Mouse (Mus musculus) embryonic facial prominence, embryonic 12.5 days (tissue): ENCODE data around the gene Rcc2. TPM values are rescaled to one million over a fixed set of nuclear protein-coding genes. Genes with fewer than 3 reads are reported as not detected.

Experiments
- ATAC-seq: fragments of 200-750 bp; cut with Nextera tagmentation; 2 replicates; pipeline ENCODE4 v1.8.0; 2017; ENCODE audit not compliant: insufficient number of reproducible peaks, insufficient read depth, low FRiP score, low TSS enrichment
- H3K27ac ChIP-seq: fragments of 300-500 bp; sonication (generic); 2 replicates; pipeline ENCODE4 v1.5.1; 2016; ENCODE audit warnings: mild to moderate bottlenecking
- H3K27me3 ChIP-seq: fragments of 300-500 bp; sonication (generic); 2 replicates; pipeline ENCODE4 v1.6.1; 2016; ENCODE audit warnings: mild to moderate bottlenecking, moderate library complexity
- H3K36me3 ChIP-seq: fragments of 300-500 bp; sonication (generic); 2 replicates; pipeline ENCODE4 v1.6.1; 2016; ENCODE audit warnings: mild to moderate bottlenecking
- H3K4me1 ChIP-seq: fragments of 300-500 bp; sonication (generic); 2 replicates; pipeline ENCODE4 v1.6.1; 2016
- H3K4me2 ChIP-seq: fragments of 300-500 bp; sonication (generic); replicated peaks from 2 replicates; pipeline ENCODE4 v1.6.1; 2016; ENCODE audit warnings: mild to moderate bottlenecking, moderate library complexity
- H3K4me3 ChIP-seq: fragments of 300-500 bp; sonication (generic); 2 replicates; pipeline ENCODE4 v1.5.1; 2016; ENCODE audit warnings: mild to moderate bottlenecking
- H3K9ac ChIP-seq: fragments of 300-500 bp; sonication (generic); 2 replicates; pipeline ENCODE4 v1.6.1; 2016; ENCODE audit warnings: mild to moderate bottlenecking, moderate library complexity
- H3K9me3 ChIP-seq: fragments of 300-500 bp; sonication (generic); 2 replicates; pipeline ENCODE4 v1.6.1; 2016; ENCODE audit warnings: mild to moderate bottlenecking, moderate library complexity
- WGBS: fragments of 180-500 bp; shearing (Covaris S2); methylation state at CpG from one replicate; pipeline ENCODE4 v1.1.7; 2016; 5-methylcytosine and 5-hydroxymethylcytosine counted together
- polyA plus RNA-seq: library from polyadenylated mRNA; unstranded; fragments of >200 nt; fragmentation: Nextera tagmentation; extraction: Ambion mirVana; gene quantifications from 2 replicates; pipeline ENCODE4 v1.2.1, GENCODE M21; 2016

Rcc2 gene
- polyA plus RNA-seq, 1 experiment from 2014 or later = 95.5 TPM

- Histone ChIP-seq H3K4me3 (no peak overlapping the region), H3K9me3 (no peaks in the 10 kb centered on the region), H3K4me2 (no peak overlapping the region), H3K9ac (no peak overlapping the region), H3K36me3 (no peaks in the 10 kb centered on the region), H3K4me1 (peaks cover 14% of the 10 kb centered on the region), H3K27ac (no peak overlapping the region), H3K27me3 (no peaks in the 10 kb centered on the region)
- 78% methylated on average over 5 of the region's 5 CpGs for WGBS
- ATAC-seq = no peak
Measured at GRCm38 (mm10) chr4:140688826-140689425, 11.4 kb upstream of the Rcc2 start.

- H3K9ac ChIP-seq = no peak overlapping the region
- ATAC-seq = no peak
- 66% methylated on average over 16 of the region's 16 CpGs for WGBS
- H3K27me3 ChIP-seq = no peaks in the 10 kb centered on the region
- H3K4me1 ChIP-seq = peaks cover 2% of the 10 kb centered on the region; the same call in 1 of the 2 replicates
- H3K27ac ChIP-seq = no peak overlapping the region
- H3K9me3 ChIP-seq = no peaks in the 10 kb centered on the region
- H3K4me3 ChIP-seq = no peak overlapping the region
- no peak overlapping the region for H3K4me2 ChIP-seq
- H3K36me3 ChIP-seq = no peaks in the 10 kb centered on the region
Measured at GRCm38 (mm10) chr4:140689873-140690655, 10.3 kb upstream of the Rcc2 start.

GRCm38 (mm10) chr4:140691481-140691880 lies 8.9 kb upstream of the Rcc2 start:
- no peaks in the 10 kb centered on the region for H3K27me3 ChIP-seq
- H3K36me3 ChIP-seq = no peaks in the 10 kb centered on the region
- 72% methylated on average over 7 of the region's 7 CpGs for WGBS
- no peak overlapping the region for H3K4me3 ChIP-seq
- H3K9ac ChIP-seq = no peak overlapping the region
- no peak overlapping the region for H3K4me2 ChIP-seq
- H3K9me3 ChIP-seq = no peaks in the 10 kb centered on the region
- H3K4me1 ChIP-seq = no peaks in the 10 kb centered on the region; the same call in 1 of the 2 replicates
- ATAC-seq = no peak
- no peak overlapping the region for H3K27ac ChIP-seq

- H3K9me3 ChIP-seq = no peaks in the 10 kb centered on the region
- H3K36me3 ChIP-seq = no peaks in the 10 kb centered on the region
- no peak overlapping the region for H3K4me3 ChIP-seq
- ATAC-seq = no peak
- no peak overlapping the region for H3K27ac ChIP-seq
- H3K27me3 ChIP-seq = 0 out of 2 replicates have a peak, but pooled peaks cover 6% of the 10 kb centered on the region
- WGBS = 73% methylated on average over 4 of the region's 4 CpGs
- no peak overlapping the region for H3K4me2 ChIP-seq
- no peak overlapping the region for H3K9ac ChIP-seq
- no peaks in the 10 kb centered on the region for H3K4me1 ChIP-seq
Measured at GRCm38 (mm10) chr4:140693513-140693912, 6.8 kb upstream of the Rcc2 start.

GRCm38 (mm10) chr4:140694551-140695060 lies 5.7 kb upstream of the Rcc2 start:
- H3K4me2 ChIP-seq = no peak overlapping the region
- H3K27ac ChIP-seq = no peak overlapping the region
- no peak overlapping the region for H3K9ac ChIP-seq
- H3K4me1 ChIP-seq = 0 out of 2 replicates have a peak, but pooled peaks cover 5% of the 10 kb centered on the region
- no peaks in the 10 kb centered on the region for H3K36me3 ChIP-seq
- 21% methylated on average over 1 of the region's 1 CpGs for WGBS
- H3K4me3 ChIP-seq = no peak overlapping the region
- H3K9me3 ChIP-seq = no peaks in the 10 kb centered on the region
- ATAC-seq = no peak
- peaks cover 16% of the 10 kb centered on the region; the same call in 1 of the 2 replicates for H3K27me3 ChIP-seq

- H3K4me1 ChIP-seq = peaks cover 9% of the 10 kb centered on the region
- H3K27ac ChIP-seq = no peak overlapping the region
- H3K36me3 ChIP-seq = no peaks in the 10 kb centered on the region
- WGBS = 75% methylated on average over 7 of the region's 7 CpGs
- no peak overlapping the region for H3K4me3 ChIP-seq
- ATAC-seq = no peak
- H3K9ac ChIP-seq = no peak overlapping the region
- peaks cover 16% of the 10 kb centered on the region; the same call in 1 of the 2 replicates for H3K27me3 ChIP-seq
- H3K9me3 ChIP-seq = no peaks in the 10 kb centered on the region
- H3K4me2 ChIP-seq = no peak overlapping the region
Measured at GRCm38 (mm10) chr4:140695146-140695545, 5.2 kb upstream of the Rcc2 start.

- H3K27ac ChIP-seq = no peak overlapping the region
- H3K4me2 ChIP-seq = no peak overlapping the region
- no peak overlapping the region for H3K9ac ChIP-seq
- WGBS = 72% methylated on average over 13 of the region's 14 CpGs
- peaks cover 16% of the 10 kb centered on the region; the same call in 1 of the 2 replicates for H3K27me3 ChIP-seq
- no peak overlapping the region for H3K4me3 ChIP-seq
- peaks cover 15% of the 10 kb centered on the region for H3K4me1 ChIP-seq
- no peaks in the 10 kb centered on the region for H3K36me3 ChIP-seq
- ATAC-seq = no peak
- H3K9me3 ChIP-seq = no peaks in the 10 kb centered on the region
Measured at GRCm38 (mm10) chr4:140695675-140696585, 4.4 kb upstream of the Rcc2 start.

GRCm38 (mm10) chr4:140699441-140700127 lies 757 bp upstream of the Rcc2 start:
- H3K36me3 ChIP-seq = 0 out of 2 replicates have a peak, but pooled peaks cover 7% of the 10 kb centered on the region
- H3K27ac ChIP-seq = peak overlapping the region; percentile 51
- peaks cover 30% of the 10 kb centered on the region for H3K4me1 ChIP-seq
- H3K4me2 ChIP-seq = peak overlapping the region; percentile 78
- 5% methylated on average over 29 of the region's 29 CpGs for WGBS
- H3K9ac ChIP-seq = peak overlapping the region; percentile 2; the same call in 1 of the 2 replicates
- peaks cover 16% of the 10 kb centered on the region; the same call in 1 of the 2 replicates for H3K27me3 ChIP-seq
- ATAC-seq = no peak
- no peaks in the 10 kb centered on the region for H3K9me3 ChIP-seq
- H3K4me3 ChIP-seq = peak overlapping the region; percentile 88

GRCm38 (mm10) chr4:140701049-140701715 lies 841 bp downstream of the Rcc2 start:
- peaks cover 22% of the 10 kb centered on the region for H3K36me3 ChIP-seq
- H3K4me1 ChIP-seq = peaks cover 41% of the 10 kb centered on the region
- no peaks in the 10 kb centered on the region for H3K9me3 ChIP-seq
- H3K27me3 ChIP-seq = peaks cover 16% of the 10 kb centered on the region; the same call in 1 of the 2 replicates
- peak overlapping the region; percentile 100 for H3K27ac ChIP-seq
- H3K4me2 ChIP-seq = peak overlapping the region; percentile 78
- under 1% methylated on average over 61 of the region's 61 CpGs for WGBS
- peak overlapping the region; percentile 97 for H3K9ac ChIP-seq
- peak; percentile 54 for ATAC-seq
- H3K4me3 ChIP-seq = peak overlapping the region; percentile 88

- Histone ChIP-seq H3K36me3 (peaks cover 29% of the 10 kb centered on the region), H3K9ac (peak overlapping the region; percentile 97), H3K27ac (peak overlapping the region; percentile 100), H3K4me1 (peaks cover 41% of the 10 kb centered on the region), H3K4me3 (peak overlapping the region; percentile 88), H3K4me2 (peak overlapping the region; percentile 78), H3K9me3 (no peaks in the 10 kb centered on the region), H3K27me3 (peaks cover 16% of the 10 kb centered on the region; the same call in 1 of the 2 replicates)
- no peak for ATAC-seq
- 0% methylated on average over 57 of the region's 107 CpGs for WGBS
Measured at GRCm38 (mm10) chr4:140701716-140702561, 1.6 kb downstream of the Rcc2 start.
